Mouse (Mus musculus) liver, embryonic 16.5 days (tissue): ENCODE results near the gene D630036H23Rik. TPM values are rescaled to one million over a fixed set of nuclear protein-coding genes. Genes with fewer than 3 reads are reported as not detected.

Experiments used
- polyA plus RNA-seq: library from polyadenylated mRNA; unstranded; fragments of >200 nt; fragmentation: Nextera tagmentation; extraction: Ambion mirVana; gene quantifications from 2 replicates; pipeline ENCODE4 v1.2.1, GENCODE M21; 2015

Gene D630036H23Rik
- polyA plus RNA-seq, 1 experiment from 2014 or later: 0.20 TPM

Other genes starting within 250 kb of the D630036H23Rik start
- gene Ankmy2, start 225.1 kb downstream of the D630036H23Rik start, polyA plus RNA-seq: 6.9 TPM in 2 replicates
- 33.2 and 34.1 TPM in 2 replicates for gene Bzw2, start 224.1 kb downstream of the D630036H23Rik start, polyA plus RNA-seq
- not detected in 2 replicates for gene Lrrc72, start 128.8 kb downstream of the D630036H23Rik start, polyA plus RNA-seq
- 0.18 TPM in 2 replicates for gene Sostdc1, start 68.0 kb downstream of the D630036H23Rik start, polyA plus RNA-seq
- gene Ispd, start 731 bp downstream of the D630036H23Rik start, polyA plus RNA-seq: 1.7 and 1.8 TPM in 2 replicates